Mouse (Mus musculus): ENCODE measurements at regions not wholly inside any gene's neighbourhood (a gene's known extent, or its start where the extent isn't known, plus 50 kb on each side); places are given as distances from the start of the nearest gene placed in this dataset.

DNA sequence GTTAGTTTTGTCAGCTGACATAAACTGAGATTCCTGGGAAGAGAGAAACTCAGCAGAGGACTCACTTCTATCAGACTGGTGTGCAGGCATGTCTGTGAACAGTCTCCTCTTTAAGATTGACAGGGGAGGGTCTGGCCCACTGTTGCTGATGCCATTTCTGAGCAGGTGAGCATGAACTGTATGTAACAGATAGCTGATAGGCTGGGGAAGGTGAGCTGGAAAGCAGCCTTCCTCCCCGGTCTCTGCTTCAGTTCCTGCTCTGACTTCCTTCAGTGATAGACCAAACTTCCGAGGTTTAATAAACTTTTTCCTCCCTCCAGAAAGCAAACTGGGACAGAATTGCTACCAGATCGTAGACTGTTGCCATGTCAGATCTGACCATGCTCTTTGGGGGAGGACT lies 430.9 kb upstream of the Camk1g start:
- TF ChIP-seq CTCF (IDR thresholded peaks at IDR 0.05; ENCODE audit: extremely low read depth, insufficient read depth, insufficient read length, insufficient replicate concordance) (no peak), POLR2A (IDR thresholded peaks at IDR 0.05; ENCODE audit: low read depth, low read length) (no peak)
